Mouse (Mus musculus) heart, postnatal 4 days (tissue): ENCODE data around the gene Cmtr1. TPM values are rescaled to one million over a fixed set of nuclear protein-coding genes. Genes with fewer than 3 reads are reported as not detected.

Experiments
- DNase-seq: peaks from one replicate; pipeline ENCODE4 v3.0.0; 2021
- total RNA-seq, 2 experiments: library from RNA; stranded (reverse); gene quantifications; 2 replicates each; pipeline ENCODE4 v1.2.3; 2021

Cmtr1 gene
- total RNA-seq, 2 experiments from 2014 or later, result 56.9 to 70.7 TPM

DNA sequence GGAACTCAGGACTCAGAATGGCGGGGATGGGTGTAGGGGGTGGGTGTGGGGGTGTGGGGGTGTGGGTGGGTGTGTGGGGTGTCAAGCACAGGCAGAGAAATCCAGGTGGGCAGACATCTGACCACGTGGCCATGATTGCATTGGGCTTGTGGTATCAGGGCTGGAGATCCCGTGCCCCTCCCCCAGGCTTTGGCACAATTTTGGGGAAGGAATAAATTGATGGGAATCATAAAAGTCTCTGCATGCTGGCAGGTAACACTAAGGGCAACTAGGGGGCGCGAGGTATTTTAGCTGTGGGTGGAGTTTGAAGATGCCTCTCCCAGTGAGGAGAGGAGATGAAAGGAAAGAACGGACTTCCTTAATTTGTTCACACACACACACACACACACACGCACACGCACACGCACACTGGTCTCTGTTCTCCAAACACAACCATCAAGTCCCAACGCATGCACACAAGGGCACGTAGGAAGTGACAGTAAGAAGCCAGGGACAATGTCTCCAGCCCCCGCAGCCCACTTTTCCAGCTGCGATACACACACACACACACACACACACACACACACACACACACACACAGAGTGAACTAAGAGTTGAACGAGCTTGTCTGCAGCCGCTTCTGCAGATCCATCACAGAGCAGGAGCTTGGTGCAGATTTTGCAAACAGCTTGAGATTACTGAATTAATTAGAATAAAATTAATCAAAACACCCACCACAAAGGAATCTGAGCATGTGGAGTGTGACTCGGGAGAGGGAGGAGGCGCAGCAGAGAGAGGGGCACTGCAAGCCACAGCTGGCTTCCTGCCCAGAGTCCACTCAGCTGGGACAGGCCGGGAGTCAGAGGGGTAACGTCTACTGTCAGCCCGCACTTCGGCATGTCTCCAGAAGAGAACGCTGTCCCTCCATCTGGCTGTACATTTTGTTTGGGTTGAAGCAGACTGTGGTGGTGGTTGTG, 77.7 kb downstream of the Cmtr1 start:
- peak; percentile 84 for DNase-seq

DNA sequence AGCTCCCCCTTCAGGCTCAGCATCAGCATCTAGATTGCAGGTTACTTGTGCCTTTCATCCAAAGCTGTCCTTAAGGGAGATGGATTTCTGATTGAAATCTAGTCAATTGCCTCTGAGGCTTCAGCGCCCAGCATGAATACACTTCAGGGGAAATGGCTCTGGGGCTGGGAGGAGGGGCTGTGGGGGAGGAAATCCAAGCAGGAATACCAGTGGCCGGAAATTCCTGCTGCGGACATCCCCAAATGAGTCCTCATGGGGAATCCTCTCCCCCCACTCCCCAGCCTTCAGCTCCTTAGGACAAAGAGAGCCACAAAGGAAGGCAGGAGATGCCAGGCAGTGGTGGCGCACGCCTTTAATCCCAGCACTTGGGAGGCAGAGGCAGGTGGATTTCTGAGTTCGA, 87.1 kb downstream of the Cmtr1 start:
- no peak for DNase-seq

- no peak for DNase-seq
These were observed 94.1 kb downstream of the Cmtr1 start for GRCm38 (mm10) chr17:29754510-29754909.

Other genes with a start within 250 kb of the Cmtr1 start
- 10 to 100 TPM; 74.0 to 77.0 TPM for gene Pim1, start 169.8 kb upstream of the Cmtr1 start, total RNA-seq
- not detected for gene Gm17657, start 111.0 kb upstream of the Cmtr1 start, total RNA-seq
- 10 to 100 TPM; 15.6 to 16.1 TPM for gene Tbc1d22b, start 110.8 kb upstream of the Cmtr1 start, total RNA-seq
- not detected for gene Tmem217, start 108.2 kb upstream of the Cmtr1 start, total RNA-seq
- 10 to 100 TPM; 24.7 to 28.6 TPM for gene Rnf8, start 45.8 kb upstream of the Cmtr1 start, total RNA-seq
- 1 to 10 TPM; 2.5 to 2.6 TPM for gene Gm28043, start 45.7 kb upstream of the Cmtr1 start, total RNA-seq
- 10 to 100 TPM; 15.3 to 18.4 TPM for gene Ccdc167, start 56.4 kb downstream of the Cmtr1 start, total RNA-seq